Mouse (Mus musculus) lung, postnatal 0 days (tissue): ENCODE measurements at regions not wholly inside any gene's neighbourhood (a gene's known extent, or its start where the extent isn't known, plus 50 kb on each side); places are given as distances from the start of the nearest gene placed in this dataset.

Experiments used
- CTCF ChIP-seq: IDR thresholded peaks from 2 replicates; pipeline ENCODE4 v1.5.1; 2016; ENCODE audit warnings: antibody characterized with exemption, mild to moderate bottlenecking
- EP300 ChIP-seq: IDR thresholded peaks from 2 replicates; pipeline ENCODE4 v1.6.1; 2016; ENCODE audit warnings: antibody characterized with exemption, mild to moderate bottlenecking, control low read depth

- no peak for TF ChIP-seq CTCF
- no peak for TF ChIP-seq EP300
These were observed 1185.2 kb upstream of the A1bg start for GRCm38 (mm10) chr15:62107976-62108375.
